16 mouse cellular contexts compared by ENCODE assay signal in genomic region chr1:120396290-120396689, GRCm38 (mm10). TPM values are rescaled to one million over a fixed set of nuclear protein-coding genes. Genes with fewer than 3 reads are reported as not detected.
"Had no signal": no experiment of that assay in that cellular context is flagged by ENCODE, and none has a peak within 500 bp of the region (broad histone marks: within the 10 kb centered on the region; RNA-seq: fewer than 3 reads in every experiment).

No protein-coding gene starts in this region.

- DNase-seq: kidney, adult 2 months; kidney, postnatal 25 days; layer of hippocampus, adult 9-11 months; layer of hippocampus, postnatal 36 days; left cerebral cortex, postnatal 4 days; liver, postnatal 0 days; lung, embryonic 14.5 days; lung, postnatal 36 days; retina, postnatal 1 day; right cerebral cortex, postnatal 4 days; spleen, adult 18-20 months; thymus, adult 18-20 months; thymus, postnatal 36 days had no signal

- ATAC-seq: liver, postnatal 0 days; lung, postnatal 0 days; midbrain, embryonic 15.5 days had no signal

RNA-seq across cellular contexts. Expression of gene C1ql2, which starts 55.9 kb away (rescaled TPM):
- total RNA-seq: megakaryocyte progenitor cell, adult 5-6 weeks had no signal
